Mouse (Mus musculus) forebrain, embryonic 16.5 days (tissue): ENCODE results near the gene Gm11214. TPM values are rescaled to one million over a fixed set of nuclear protein-coding genes. Genes with fewer than 3 reads are reported as not detected.

Source experiments
- ATAC-seq: fragments of 200-750 bp; cut with Nextera tagmentation; 2 replicates; pipeline ENCODE4 v1.8.0; 2017; ENCODE audit warnings: mild to moderate bottlenecking, moderate library complexity
- H3K27ac ChIP-seq: fragments of 300-500 bp; sonication (generic); 2 replicates; pipeline ENCODE4 v1.5.1; 2014; ENCODE audit warnings: low read length, control low read depth
- H3K27me3 ChIP-seq: fragments of 300-500 bp; sonication (generic); replicated peaks from 2 replicates; pipeline ENCODE4 v1.6.1; 2014; ENCODE audit warnings: low read length; ENCODE audit not compliant: control insufficient read depth, insufficient read depth
- H3K36me3 ChIP-seq: fragments of 300-500 bp; sonication (generic); 2 replicates; pipeline ENCODE4 v1.6.1; 2014; ENCODE audit not compliant: control insufficient read depth, insufficient read depth
- H3K4me1 ChIP-seq: fragments of 300-500 bp; sonication (generic); replicated peaks from 2 replicates; pipeline ENCODE4 v1.6.1; 2014; ENCODE audit warnings: low read length; ENCODE audit not compliant: control insufficient read depth, insufficient read depth
- H3K4me2 ChIP-seq: fragments of 300-500 bp; sonication (generic); 2 replicates; pipeline ENCODE4 v1.6.1; 2014; ENCODE audit warnings: mild to moderate bottlenecking, low read length, control low read depth
- H3K4me3 ChIP-seq: fragments of 300-500 bp; sonication (generic); replicated peaks from 2 replicates; pipeline ENCODE4 v1.5.1; 2014; ENCODE audit warnings: mild to moderate bottlenecking, low read length, control low read depth
- H3K9ac ChIP-seq: fragments of 300-500 bp; sonication (generic); replicated peaks from 2 replicates; pipeline ENCODE4 v1.6.1; 2014; ENCODE audit warnings: low read depth, low read length, control low read depth
- H3K9me3 ChIP-seq: fragments of 300-500 bp; sonication (generic); 2 replicates; pipeline ENCODE4 v1.6.1; 2016; ENCODE audit warnings: low read length; ENCODE audit not compliant: control insufficient read depth
- whole genome bisulfite sequencing: fragments of 180-500 bp; shearing (Covaris S2); extraction: QIAGEN DNeasy Blood & Tissue Kit; methylation state at CpG from one replicate; pipeline ENCODE4 v1.1.7; 2014; 5-methylcytosine and 5-hydroxymethylcytosine counted together
- polyA plus RNA-seq: library from polyadenylated mRNA; unstranded; fragments of >200 nt; fragmentation: Nextera tagmentation; extraction: Ambion mirVana; gene quantifications from 2 replicates; pipeline ENCODE4 v1.2.1, GENCODE M21; 2015

Gene Gm11214
- polyA plus RNA-seq, 1 experiment from 2014 or later = not detected

DNA sequence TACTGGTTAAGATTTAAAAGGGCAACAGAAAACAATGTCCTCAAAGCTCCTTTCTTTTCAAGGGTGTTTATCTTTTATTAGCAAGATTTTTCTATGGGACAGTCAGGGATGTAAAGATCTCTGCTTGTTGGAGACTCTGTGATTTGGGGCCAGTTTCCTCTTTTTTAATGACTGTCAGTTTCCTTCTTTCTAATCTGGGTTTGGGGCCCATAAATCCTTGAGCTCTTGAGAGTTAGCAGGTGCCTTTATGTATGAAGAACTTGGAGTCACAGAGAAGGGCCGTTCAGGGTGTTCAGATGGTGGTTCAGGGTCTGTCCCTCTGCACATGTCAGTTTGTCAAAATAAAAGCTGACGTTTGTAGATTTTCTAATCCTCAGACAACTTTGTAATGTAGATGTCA lies 11.9 kb upstream of the Gm11214 start:
- H3K27ac ChIP-seq = no peak overlapping the region
- WGBS = 67% methylated on average over 2 of the region's 2 CpGs
- H3K4me1 ChIP-seq = no peaks in the 10 kb centered on the region
- no peak overlapping the region for H3K4me2 ChIP-seq
- no peak overlapping the region for H3K4me3 ChIP-seq
- H3K36me3 ChIP-seq = no peaks in the 10 kb centered on the region
- ATAC-seq = no peak
- H3K27me3 ChIP-seq = no peaks in the 10 kb centered on the region
- H3K9ac ChIP-seq = no peak overlapping the region
- no peaks in the 10 kb centered on the region for H3K9me3 ChIP-seq

DNA sequence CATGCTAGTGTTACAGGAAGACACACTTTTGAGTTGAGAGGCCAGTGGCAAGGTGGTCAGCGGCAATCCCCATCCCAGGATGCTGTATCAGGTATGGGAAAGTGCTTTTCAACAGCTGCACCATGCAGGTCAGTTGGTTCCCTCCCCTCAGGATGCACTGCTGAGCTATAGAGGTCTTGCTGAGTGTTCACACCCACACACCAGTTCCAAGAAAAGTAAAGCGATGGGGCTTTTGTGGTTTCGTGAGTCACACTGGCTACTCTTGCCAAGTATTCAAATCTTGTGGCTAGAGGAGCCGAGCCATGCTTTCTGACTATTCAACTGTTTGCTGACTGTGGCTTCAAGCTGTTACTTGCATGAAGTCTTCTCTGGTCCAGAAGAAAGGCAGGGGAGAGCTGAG lies 5.1 kb upstream of the Gm11214 start:
- Histone ChIP-seq H3K4me1 (no peaks in the 10 kb centered on the region), H3K36me3 (no peaks in the 10 kb centered on the region), H3K27me3 (no peaks in the 10 kb centered on the region), H3K9ac (no peak overlapping the region), H3K9me3 (no peaks in the 10 kb centered on the region), H3K27ac (no peak overlapping the region), H3K4me3 (no peak overlapping the region), H3K4me2 (no peak overlapping the region)
- WGBS = 81% methylated on average over 4 of the region's 4 CpGs
- ATAC-seq = no peak

DNA sequence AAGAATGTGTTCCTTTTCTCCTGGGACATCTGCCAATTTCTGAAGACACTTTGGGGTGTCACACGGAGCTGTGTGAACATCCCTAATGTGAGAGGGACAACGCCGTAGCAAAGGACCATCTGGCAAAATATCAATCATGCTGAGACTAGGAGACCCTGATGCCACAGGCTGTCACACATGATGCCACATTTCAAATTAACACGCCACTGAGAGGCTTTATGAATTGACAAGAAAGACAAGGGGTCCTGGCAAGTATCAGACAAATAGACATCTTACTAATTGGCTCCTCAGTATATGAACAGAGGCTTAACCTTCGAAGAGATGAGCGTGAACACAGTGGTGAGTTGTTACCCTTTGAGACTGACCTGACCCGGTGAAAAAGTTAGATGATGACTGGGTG lies 2.6 kb upstream of the Gm11214 start:
- no peak overlapping the region for H3K9ac ChIP-seq
- H3K4me2 ChIP-seq = no peak overlapping the region
- peak; percentile 74 for ATAC-seq
- 49% methylated on average over 7 of the region's 7 CpGs for WGBS
- no peak overlapping the region for H3K27ac ChIP-seq
- H3K4me3 ChIP-seq = no peak overlapping the region
- H3K9me3 ChIP-seq = no peaks in the 10 kb centered on the region
- no peaks in the 10 kb centered on the region for H3K4me1 ChIP-seq
- H3K27me3 ChIP-seq = no peaks in the 10 kb centered on the region
- no peaks in the 10 kb centered on the region for H3K36me3 ChIP-seq

DNA sequence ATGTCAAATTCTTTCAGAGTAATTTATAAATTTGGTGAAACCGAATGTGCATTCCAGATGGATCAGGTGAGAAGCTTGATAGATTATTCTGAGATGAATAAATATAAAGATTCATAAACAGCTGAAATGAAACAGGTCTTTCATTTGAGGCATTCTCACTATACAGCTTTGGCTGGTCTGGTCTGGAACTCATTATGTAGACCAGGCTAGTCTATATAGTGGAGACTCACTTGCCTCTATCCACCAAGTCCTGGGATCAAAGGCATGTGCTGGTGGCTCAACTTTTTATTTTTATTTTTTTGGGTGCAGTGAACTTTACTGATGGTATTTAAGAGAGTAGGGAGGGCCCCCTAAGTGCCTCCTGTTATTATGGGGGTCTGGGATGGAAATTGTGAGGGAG lies 1.3 kb downstream of the Gm11214 start:
- H3K27me3 ChIP-seq = no peaks in the 10 kb centered on the region
- H3K9me3 ChIP-seq = no peaks in the 10 kb centered on the region
- H3K4me1 ChIP-seq = no peaks in the 10 kb centered on the region
- H3K36me3 ChIP-seq = no peaks in the 10 kb centered on the region
- no peak overlapping the region for H3K4me2 ChIP-seq
- no peak overlapping the region for H3K27ac ChIP-seq
- H3K4me3 ChIP-seq = no peak overlapping the region
- no peak overlapping the region for H3K9ac ChIP-seq
- WGBS = 15% methylated on average over 1 of the region's 1 CpGs
- no peak for ATAC-seq

DNA sequence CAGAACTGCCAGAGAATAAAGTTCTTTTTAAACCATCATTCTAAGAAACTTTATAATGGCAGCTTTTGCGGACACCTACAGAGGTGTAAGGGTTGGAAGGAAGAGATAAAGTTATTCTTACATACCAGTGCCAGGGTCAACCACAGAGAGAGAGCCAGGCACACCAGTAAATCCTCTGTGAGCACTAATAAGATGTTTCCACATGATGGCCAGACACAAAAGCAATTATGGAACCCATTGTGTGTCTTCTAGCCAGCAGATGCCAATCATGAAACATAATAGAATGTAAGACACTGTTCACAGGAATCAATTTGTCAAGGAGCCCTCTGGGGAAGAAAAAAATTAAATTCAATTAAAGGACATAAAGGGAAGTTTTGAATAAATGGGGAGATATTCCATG lies 1.8 kb downstream of the Gm11214 start:
- Histone ChIP-seq H3K27ac (no peak overlapping the region), H3K27me3 (no peaks in the 10 kb centered on the region), H3K4me2 (no peak overlapping the region), H3K9me3 (no peaks in the 10 kb centered on the region), H3K9ac (no peak overlapping the region), H3K36me3 (no peaks in the 10 kb centered on the region), H3K4me3 (no peak overlapping the region), H3K4me1 (no peaks in the 10 kb centered on the region)
- no peak for ATAC-seq
- WGBS = 7% methylated on average over 1 of the region's 1 CpGs

DNA sequence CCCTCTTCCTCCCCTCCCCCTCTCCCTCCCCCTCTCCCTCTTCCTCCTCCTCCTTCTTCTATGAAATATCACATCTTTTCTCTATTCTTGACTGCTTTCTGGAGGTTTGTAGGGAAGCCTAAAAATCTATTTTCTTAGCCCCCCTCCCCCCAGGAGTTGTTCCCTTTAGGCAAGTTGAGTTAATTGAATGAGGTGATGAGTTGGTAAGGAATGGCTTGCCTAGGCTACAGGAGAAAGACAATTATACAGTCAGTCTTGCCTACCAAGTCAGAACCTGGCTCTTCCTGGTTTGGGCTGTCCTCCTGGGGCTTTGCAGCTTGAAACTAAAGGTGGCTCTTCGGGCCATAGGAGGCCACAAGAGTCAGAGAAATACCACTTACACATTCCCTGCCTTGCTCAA lies 3.4 kb downstream of the Gm11214 start:
- Histone ChIP-seq H3K36me3 (no peaks in the 10 kb centered on the region), H3K27me3 (no peaks in the 10 kb centered on the region), H3K4me1 (no peaks in the 10 kb centered on the region), H3K4me2 (no peak overlapping the region), H3K9me3 (no peaks in the 10 kb centered on the region), H3K27ac (no peak overlapping the region), H3K4me3 (no peak overlapping the region), H3K9ac (no peak overlapping the region)
- no peak for ATAC-seq
- 83% methylated on average over 1 of the region's 1 CpGs for WGBS

DNA sequence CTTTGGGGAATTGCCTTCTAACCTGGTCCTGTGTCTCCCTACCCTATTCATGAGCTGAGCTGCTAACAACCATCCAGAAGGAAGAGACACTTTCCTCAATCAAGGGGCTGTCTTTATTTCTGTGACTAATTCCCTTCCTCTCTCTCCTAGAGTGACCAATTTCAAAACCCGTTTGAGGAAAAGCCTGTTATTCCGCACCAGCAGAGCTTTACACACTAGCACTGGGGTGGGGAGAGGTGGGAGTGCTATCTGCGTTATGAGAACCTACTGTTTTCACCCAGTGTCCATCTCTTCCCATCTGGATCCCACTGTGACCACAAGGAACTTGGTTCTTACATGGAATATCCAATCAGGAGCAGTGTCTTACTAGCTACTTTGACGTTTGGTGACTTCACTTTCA lies 4.1 kb downstream of the Gm11214 start:
- 5% methylated on average over 4 of the region's 4 CpGs for WGBS
- Histone ChIP-seq H3K4me1 (no peaks in the 10 kb centered on the region), H3K9ac (no peak overlapping the region), H3K9me3 (no peaks in the 10 kb centered on the region), H3K4me3 (no peak overlapping the region), H3K27ac (no peak overlapping the region), H3K27me3 (no peaks in the 10 kb centered on the region), H3K4me2 (no peak overlapping the region), H3K36me3 (no peaks in the 10 kb centered on the region)
- no peak for ATAC-seq

DNA sequence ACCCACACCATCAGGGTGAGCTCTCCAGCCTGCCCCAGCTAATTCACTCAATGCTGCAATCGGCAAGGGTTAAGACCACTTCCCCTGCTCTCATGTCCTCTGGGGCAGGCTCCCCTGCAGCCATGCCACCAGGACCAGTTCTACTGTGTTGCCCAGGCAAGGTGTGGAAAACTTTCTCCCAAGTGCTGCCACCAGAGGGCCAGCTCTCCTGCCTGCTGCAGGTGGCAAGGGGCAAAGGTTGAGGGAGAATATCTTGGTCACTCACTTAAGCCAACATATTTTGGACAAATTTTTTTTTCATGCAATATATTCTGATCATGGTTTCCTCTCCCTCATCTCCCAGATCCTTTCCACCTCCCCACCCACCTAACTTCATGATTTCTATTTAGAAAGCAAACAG lies 8.8 kb downstream of the Gm11214 start:
- Histone ChIP-seq H3K36me3 (no peaks in the 10 kb centered on the region), H3K9ac (no peak overlapping the region), H3K4me2 (no peak overlapping the region), H3K9me3 (no peaks in the 10 kb centered on the region), H3K4me1 (no peaks in the 10 kb centered on the region), H3K27ac (no peak overlapping the region), H3K4me3 (no peak overlapping the region), H3K27me3 (no peaks in the 10 kb centered on the region)
- 85% methylated on average over 1 of the region's 1 CpGs for WGBS
- no peak for ATAC-seq

DNA sequence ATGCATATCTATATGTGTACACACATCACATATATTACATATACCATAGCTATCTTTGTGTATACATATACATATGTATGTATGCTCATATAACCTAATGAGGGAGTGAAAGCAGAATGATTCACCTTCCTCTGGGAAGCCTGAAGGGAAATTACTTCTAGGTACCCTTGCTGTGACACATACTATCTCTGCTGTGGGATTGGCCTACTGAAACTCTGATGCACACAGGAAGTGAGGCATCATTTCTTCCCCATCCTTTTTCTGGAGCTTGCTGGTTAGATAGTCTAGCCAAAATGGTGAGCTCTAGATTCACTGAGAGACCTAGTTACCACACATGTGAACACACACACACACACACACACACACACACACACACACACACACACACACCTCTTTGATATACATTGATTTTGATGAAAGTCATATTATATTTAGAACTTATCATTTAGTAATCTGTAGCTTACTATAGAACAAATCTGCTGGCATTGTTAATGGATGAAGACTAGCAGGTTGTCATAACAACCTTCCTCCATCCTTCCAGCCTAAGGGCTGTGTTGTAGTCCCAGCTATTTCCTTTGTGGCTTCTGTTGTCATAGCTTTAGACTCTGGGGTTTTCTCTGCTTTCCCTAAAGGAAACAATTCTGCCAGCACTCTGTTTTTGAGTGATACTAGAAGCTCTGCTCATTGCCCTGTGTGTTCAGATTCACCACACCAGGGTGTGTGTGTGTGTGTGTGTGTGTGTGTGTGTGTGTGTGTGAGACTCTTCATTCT lies 19.0 kb downstream of the Gm11214 start:
- Histone ChIP-seq H3K9ac (no peak overlapping the region), H3K27me3 (no peaks in the 10 kb centered on the region), H3K9me3 (no peaks in the 10 kb centered on the region), H3K36me3 (no peaks in the 10 kb centered on the region), H3K4me1 (no peaks in the 10 kb centered on the region), H3K27ac (no peak overlapping the region), H3K4me3 (no peak overlapping the region), H3K4me2 (no peak overlapping the region)
- no peak for ATAC-seq

DNA sequence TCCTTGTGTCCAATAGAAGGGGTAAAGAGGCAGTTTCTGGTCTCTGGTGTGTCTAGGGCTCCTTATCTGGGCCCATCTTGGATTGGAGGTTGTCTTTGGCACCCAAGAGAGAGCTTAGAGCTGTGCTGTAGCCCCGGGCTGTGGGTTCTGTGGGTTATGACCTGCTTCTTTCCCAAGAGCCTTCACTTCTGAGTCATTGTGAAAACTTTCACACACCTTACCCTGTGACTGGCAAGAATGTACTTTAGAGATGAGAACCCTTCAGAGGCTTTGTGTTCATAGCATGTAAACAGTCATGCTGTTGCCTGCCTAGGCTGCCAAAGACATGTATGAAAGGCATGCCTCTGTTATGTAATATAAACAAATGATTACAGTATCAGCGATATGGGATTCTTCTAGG lies 23.3 kb downstream of the Gm11214 start:
- H3K4me2 ChIP-seq = no peak overlapping the region
- 82% methylated on average over 2 of the region's 2 CpGs for WGBS
- no peaks in the 10 kb centered on the region for H3K36me3 ChIP-seq
- no peak overlapping the region for H3K27ac ChIP-seq
- H3K27me3 ChIP-seq = no peaks in the 10 kb centered on the region
- H3K9ac ChIP-seq = no peak overlapping the region
- H3K9me3 ChIP-seq = no peaks in the 10 kb centered on the region
- H3K4me1 ChIP-seq = no peaks in the 10 kb centered on the region
- ATAC-seq = no peak
- H3K4me3 ChIP-seq = no peak overlapping the region
